Mouse (Mus musculus): ENCODE data around the gene Slc7a7. TPM values are rescaled to one million over a fixed set of nuclear protein-coding genes. Genes with fewer than 3 reads are reported as not detected.
A peak's percentile ranks its signal among the peaks of the same experiment; 100 is the strongest.
"Not testable (repeated sequence)": the region's sequence is repeated elsewhere in the genome, so short reads cannot be mapped to it uniquely, and the experiment has no call there.

Slc7a7 gene
- polyA plus RNA-seq, 1 experiment from 2014 or later: 5.7 TPM

DNA sequence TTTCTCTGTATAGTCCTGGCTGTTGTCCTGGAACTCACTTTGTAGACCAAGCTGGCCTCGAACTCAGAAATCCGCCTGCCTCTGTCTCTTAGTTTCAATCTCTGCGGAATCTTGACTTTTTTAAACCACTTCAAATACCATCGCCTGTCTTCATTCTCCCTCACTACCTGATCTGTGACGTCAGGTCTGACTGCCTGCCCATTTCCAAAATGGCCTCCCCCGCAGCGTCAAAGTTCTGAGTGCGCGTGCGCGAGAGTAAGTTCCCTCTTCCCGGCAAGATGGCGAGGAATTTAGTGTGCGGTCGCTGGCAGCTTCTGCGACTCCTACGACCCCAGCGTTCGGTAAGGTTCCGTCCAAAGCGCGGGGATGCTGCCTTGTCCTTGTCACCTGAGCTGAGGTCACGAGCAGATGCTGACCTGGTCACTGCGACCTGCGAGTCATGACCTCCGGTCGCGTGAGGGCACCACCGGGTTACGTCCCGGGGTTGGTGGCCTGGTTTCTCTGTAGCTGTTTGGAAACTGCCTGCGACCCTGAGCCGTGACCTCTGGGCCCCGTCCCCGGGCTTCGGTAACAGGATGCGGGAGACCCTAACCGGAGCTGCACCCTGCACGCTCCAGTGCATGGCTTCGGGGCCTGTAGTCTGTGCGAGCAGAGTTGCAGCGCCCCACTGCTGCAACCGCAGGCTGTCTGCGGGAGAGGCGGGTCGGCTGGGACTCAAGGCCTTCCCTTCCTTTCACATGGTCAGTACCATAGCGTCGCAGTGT, 56.8 kb downstream of the Slc7a7 start, which contains the start of gene Oxa1l:
Gene Oxa1l, plus strand, starts transcription at position 258 of the 764 bp plus-strand sequence.
- ATAC-seq (ENCODE audit: low FRiP score, low read depth): peak; percentile 93
- H3K4me2 ChIP-seq (replicated peaks): peak within 1 kb of the TSS; percentile 70
- H3K27me3 ChIP-seq (replicated peaks): no peaks in the 10 kb centered on the region
- H3K4me1 ChIP-seq: peaks cover 8% of the 10 kb centered on the region
- peak within 1 kb of the TSS; percentile 50; the same call in 1 of the 2 replicates for H3K27ac ChIP-seq
- H3K9ac ChIP-seq: peak within 1 kb of the TSS; percentile 86
- H3K4me3 ChIP-seq: peak within 1 kb of the TSS; percentile 86
- no peaks in the 10 kb centered on the region for H3K9me3 ChIP-seq
- peaks cover 17% of the 10 kb centered on the region for H3K36me3 ChIP-seq
- WGBS: under 1% methylated on average over 48 of the region's 48 CpGs

DNA sequence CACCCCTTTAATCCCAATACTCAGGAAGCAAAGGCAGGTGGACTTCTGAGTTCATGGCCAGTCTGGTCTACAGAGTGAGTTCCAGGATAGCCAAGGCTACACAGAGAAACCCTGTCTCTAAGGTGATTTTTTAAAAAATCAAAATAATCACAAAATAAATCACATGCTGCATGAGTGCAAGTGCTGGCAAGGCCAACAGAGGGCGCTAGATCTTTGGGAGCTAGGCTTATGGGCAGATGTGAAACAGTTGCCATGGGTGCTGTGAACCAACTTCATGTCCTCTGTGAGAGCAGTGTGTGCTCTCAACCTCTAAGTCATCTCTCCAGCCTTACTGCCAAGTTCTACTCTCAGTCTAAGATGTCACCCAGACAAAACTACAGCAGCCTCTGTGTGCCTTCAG, 63.2 kb downstream of the Slc7a7 start:
- Histone ChIP-seq H3K4me1 (no peaks in the 10 kb centered on the region), H3K9me3 (0 out of 2 replicates have a peak, but pooled peaks cover 5% of the 10 kb centered on the region), H3K36me3 (no peaks in the 10 kb centered on the region), H3K4me3 (no peak overlapping the region), H3K27me3 (replicated peaks) (no peaks in the 10 kb centered on the region), H3K27ac (no peak overlapping the region), H3K9ac (no peak overlapping the region), H3K4me2 (replicated peaks) (no peak overlapping the region)
- no peak for ATAC-seq (ENCODE audit: low FRiP score, low read depth)
- WGBS: 41% methylated on average over 1 of the region's 1 CpGs

DNA sequence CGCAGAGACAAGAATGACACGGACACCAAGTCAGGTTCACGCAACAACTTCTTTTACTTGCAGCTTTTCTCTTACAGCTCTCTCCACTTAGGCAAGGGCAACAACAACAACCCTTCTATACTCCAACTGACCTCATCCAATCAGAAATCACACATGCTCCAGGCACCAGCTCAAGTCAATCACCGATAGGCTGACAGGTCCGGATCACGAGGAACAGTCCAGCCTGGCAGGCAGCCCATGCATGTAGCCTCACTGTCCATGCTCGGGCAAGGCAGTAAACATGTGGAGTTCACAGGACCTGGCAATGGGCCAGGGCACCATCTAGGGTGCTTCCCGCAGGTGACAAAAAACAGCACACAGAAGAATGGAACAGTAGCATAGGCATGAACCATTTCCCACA, 65.3 kb downstream of the Slc7a7 start:
- H3K9ac ChIP-seq: no peak overlapping the region
- H3K36me3 ChIP-seq: no peaks in the 10 kb centered on the region
- H3K9me3 ChIP-seq: 0 out of 2 replicates have a peak, but pooled peaks cover 8% of the 10 kb centered on the region
- no peak for ATAC-seq (ENCODE audit: low FRiP score, low read depth)
- 92% methylated on average over 8 of the region's 8 CpGs for WGBS
- H3K4me1 ChIP-seq: no peaks in the 10 kb centered on the region
- H3K27me3 ChIP-seq (replicated peaks): no peaks in the 10 kb centered on the region
- H3K27ac ChIP-seq: no peak overlapping the region
- H3K4me3 ChIP-seq: no peak overlapping the region
- H3K4me2 ChIP-seq (replicated peaks): no peak overlapping the region

DNA sequence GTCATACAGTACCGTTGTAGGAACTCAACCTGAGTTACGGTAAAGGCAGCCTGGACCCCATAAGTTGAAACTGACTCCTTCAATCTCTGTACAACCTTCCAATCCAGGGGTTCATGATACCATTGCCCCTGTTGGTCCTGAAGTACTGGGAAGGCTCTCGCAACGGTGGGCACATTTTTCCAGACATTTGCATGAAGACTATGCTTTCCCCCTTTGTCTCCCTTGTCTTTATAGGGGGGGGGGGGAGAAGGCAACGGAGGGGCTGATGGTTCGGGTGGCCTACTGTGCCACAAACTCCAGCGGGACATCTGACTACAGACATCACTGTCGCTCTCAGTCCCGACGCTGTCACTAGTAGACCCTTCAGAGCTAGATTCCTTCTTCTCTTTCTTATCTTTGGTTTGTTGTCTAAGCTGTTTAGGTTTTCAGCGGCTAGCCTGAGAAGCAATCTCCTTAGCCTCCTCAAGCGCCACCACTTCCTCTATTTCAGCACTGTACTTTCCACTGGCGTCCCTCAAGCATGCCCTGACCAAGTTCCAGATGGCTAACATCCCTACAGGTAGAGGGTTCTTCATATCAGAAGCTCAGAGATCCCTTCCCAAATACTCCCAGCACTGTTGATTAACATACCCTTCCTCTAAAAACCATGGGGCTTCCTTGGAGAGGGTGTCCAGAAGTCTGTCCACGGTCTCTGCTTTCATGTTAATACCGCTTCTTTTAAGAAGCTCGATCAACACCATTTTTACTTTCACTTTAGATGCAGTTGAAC, 66.6 kb downstream of the Slc7a7 start:
- not testable (repeated sequence) for H3K4me1 ChIP-seq; H3K27ac ChIP-seq; H3K4me2 ChIP-seq (replicated peaks); H3K9ac ChIP-seq; H3K4me3 ChIP-seq; H3K9me3 ChIP-seq; H3K36me3 ChIP-seq; H3K27me3 ChIP-seq (replicated peaks); ATAC-seq (ENCODE audit: low FRiP score, low read depth)
- 92% methylated on average over 16 of the region's 16 CpGs for WGBS

DNA sequence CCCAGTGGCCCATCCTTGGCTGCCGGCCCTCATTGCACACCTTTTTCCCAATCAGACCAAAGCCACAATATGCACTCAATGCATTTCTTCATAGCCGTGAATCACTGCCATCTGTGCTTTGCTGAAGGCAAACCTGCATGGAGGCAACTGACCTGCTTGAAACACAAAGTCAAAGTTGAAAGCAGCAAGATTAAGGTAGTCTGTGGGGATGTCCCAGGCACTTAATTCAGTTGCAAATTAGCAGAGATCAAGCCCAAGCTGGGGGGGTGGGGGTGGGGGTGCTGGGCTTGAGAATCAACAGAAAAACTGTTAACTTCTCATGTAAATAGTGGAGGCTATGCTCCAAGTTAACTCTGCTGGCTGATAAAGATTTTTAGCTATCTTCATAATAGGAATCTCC, 75.8 kb downstream of the Slc7a7 start:
- H3K9me3 ChIP-seq; H3K4me1 ChIP-seq; H3K9ac ChIP-seq; H3K4me2 ChIP-seq (replicated peaks); H3K27ac ChIP-seq; ATAC-seq (ENCODE audit: low FRiP score, low read depth); H3K4me3 ChIP-seq; H3K36me3 ChIP-seq; H3K27me3 ChIP-seq (replicated peaks): not testable (repeated sequence)
- 42% methylated on average over 2 of the region's 2 CpGs for WGBS

DNA sequence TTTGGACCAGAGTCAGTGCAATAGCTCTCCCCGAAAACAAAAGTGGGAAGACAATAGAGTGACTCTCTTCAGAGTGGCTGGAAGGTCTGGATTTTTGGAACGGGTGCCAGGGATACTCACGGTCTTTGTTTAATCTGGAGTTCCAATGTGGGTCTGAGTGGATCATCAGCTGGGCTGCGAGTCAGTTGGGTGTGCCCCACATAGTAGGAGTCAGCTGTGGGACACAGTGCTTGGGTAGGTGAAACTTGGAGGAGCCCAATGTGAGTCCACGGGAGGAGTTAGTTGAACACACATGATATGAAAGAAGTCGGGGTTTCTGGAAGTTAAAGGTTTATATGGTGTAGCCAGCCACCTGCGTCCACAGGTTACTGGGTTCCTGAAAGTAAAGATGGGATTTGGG, 76.7 kb downstream of the Slc7a7 start:
- Histone ChIP-seq H3K27me3 (replicated peaks) (no peaks in the 10 kb centered on the region), H3K9me3 (no peaks in the 10 kb centered on the region), H3K36me3 (no peaks in the 10 kb centered on the region), H3K4me2 (replicated peaks) (no peak overlapping the region), H3K4me1 (no peaks in the 10 kb centered on the region), H3K4me3 (no peak overlapping the region), H3K27ac (no peak overlapping the region), H3K9ac (no peak overlapping the region)
- ATAC-seq (ENCODE audit: low FRiP score, low read depth): no peak
- 71% methylated on average over 7 of the region's 7 CpGs for WGBS

DNA sequence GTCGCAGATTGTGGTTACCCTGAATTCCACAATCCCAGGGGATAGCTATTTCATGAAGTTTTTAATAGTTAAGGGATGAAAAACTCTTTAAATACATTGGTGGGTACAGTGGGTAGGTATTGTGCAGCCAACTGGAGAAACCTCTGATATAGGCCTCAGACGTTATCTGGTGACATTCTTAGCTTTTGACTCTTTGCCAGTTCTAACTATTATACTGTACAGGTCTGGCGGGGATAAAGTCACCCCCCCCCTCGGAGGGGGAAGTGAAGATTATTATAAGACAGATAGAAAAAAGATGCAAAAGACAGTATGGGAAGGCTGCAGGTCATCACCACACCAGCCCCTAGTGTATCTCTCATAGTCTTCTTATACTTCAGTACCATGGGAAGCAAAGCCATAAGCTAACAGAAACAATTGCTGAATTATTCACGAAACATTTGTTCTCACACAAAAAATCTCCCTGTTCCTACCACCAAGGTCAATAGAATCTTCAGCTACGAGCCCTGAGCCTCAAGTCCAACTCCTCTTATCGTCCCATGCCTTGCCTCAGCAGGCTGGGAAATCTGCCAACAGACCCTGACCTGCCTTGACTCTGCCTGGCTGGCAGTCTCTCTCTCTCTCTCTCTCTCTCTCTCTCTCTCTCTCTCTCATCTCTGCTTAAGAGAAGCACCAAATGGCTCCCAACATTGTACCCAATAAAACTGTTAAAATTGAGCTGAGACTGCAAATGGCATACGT, 84.0 kb downstream of the Slc7a7 start:
- H3K27me3 ChIP-seq (replicated peaks): no peaks in the 10 kb centered on the region
- H3K27ac ChIP-seq: no peak overlapping the region
- no peaks in the 10 kb centered on the region for H3K36me3 ChIP-seq
- no peak overlapping the region for H3K4me3 ChIP-seq
- no peak for ATAC-seq (ENCODE audit: low FRiP score, low read depth)
- H3K4me1 ChIP-seq: peaks cover 10% of the 10 kb centered on the region; the same call in 1 of the 2 replicates
- no peak overlapping the region for H3K9ac ChIP-seq
- H3K4me2 ChIP-seq (replicated peaks): no peak overlapping the region
- 74% methylated on average over 8 of the region's 8 CpGs for WGBS
- no peaks in the 10 kb centered on the region for H3K9me3 ChIP-seq

DNA sequence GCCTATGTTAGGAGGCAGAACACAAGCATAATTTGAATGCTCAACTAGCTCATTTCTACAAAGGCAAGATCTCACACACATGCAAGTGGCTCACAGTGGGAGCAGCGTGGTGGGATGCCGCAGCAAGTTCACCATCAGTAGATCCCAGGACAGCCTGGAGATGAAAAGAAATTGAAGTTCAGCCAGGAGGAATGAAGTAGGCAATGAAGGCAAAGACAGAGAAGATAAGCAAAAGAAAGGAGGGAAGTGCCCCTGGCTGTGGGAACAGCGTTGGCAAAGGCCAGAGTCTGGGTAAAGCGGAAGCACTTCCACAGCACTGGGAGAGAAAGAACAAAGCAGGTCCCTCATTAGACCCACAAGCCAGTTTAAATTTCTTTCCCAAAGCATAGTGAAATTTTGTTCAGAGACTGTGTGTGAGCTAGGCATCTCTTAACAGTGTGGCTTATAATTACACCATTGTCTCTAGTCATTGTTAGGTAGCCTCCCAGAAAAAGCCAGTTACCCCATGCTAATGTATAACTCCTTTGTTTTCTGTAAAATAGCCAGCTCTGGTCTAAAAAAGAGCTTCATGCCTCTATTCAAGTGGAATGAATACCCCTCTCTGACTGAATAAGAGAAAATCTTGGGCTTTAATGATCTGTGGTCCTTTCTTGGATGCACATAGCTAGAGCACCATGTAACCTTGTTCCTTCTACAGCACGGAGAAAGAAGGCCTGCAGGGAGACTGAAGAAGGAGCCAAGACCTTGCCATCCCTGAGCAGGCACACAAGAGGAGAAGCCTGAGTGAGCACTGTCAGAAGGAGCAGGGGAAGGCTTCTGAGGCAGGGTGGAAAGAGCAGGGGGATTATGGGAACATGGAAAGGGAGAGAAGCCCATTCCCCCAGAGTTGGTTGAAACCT, 85.2 kb downstream of the Slc7a7 start:
- H3K4me2 ChIP-seq (replicated peaks): no peak overlapping the region
- no peak overlapping the region; the same call in 1 of the 2 replicates for H3K27ac ChIP-seq
- 41% methylated on average over 5 of the region's 5 CpGs for WGBS
- no peaks in the 10 kb centered on the region for H3K9me3 ChIP-seq
- peaks cover 10% of the 10 kb centered on the region; the same call in 1 of the 2 replicates for H3K4me1 ChIP-seq
- no peaks in the 10 kb centered on the region for H3K27me3 ChIP-seq (replicated peaks)
- H3K9ac ChIP-seq: no peak overlapping the region
- no peaks in the 10 kb centered on the region for H3K36me3 ChIP-seq
- no peak overlapping the region for H3K4me3 ChIP-seq
- peak; percentile 37; the same call in 1 of the 2 replicates for ATAC-seq (ENCODE audit: low FRiP score, low read depth)

DNA sequence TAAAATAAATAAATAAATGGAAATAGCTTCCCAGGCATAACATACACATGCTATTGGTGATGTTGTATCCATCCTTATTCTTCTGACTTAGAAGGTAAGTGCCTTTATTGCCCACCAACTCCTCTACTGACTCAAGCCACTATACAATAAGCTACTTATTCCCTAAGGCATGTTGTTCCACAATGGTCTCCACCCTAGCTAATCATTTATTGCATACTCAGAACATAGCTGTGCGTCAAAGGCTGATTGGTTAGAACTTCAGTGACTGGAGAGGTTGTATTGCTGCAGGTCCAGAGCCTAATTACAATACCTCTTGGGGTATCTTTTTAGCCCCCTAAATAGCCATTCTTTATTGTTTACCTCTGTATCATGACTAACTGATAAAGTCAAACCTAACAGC, 86.4 kb downstream of the Slc7a7 start:
- Histone ChIP-seq H3K36me3 (no peaks in the 10 kb centered on the region), H3K27ac (no peak overlapping the region), H3K9me3 (no peaks in the 10 kb centered on the region), H3K27me3 (replicated peaks) (no peaks in the 10 kb centered on the region), H3K4me2 (replicated peaks) (no peak overlapping the region), H3K4me3 (no peak overlapping the region), H3K9ac (no peak overlapping the region), H3K4me1 (peaks cover 10% of the 10 kb centered on the region; the same call in 1 of the 2 replicates)
- ATAC-seq (ENCODE audit: low FRiP score, low read depth): no peak
- WGBS: 88% methylated on average over 1 of the region's 1 CpGs

DNA sequence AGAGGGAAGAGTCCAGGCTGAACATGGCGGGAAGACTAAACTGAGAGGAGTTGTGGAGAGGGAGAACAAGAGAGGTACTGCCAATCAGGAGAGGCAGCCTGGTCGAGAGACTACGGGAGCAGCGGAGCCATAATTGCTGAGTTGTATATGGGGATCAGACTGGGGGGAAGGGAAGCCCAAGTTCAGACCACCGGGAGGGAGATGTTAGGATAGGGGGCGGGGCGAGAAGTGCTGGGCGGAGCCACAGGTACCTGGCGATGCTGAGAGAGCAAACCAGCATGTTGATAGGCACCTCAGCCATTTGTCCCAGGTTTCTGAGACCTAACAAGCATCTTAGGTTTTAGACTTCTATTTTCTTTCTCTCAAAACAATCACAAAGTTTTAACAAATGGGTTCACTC, 88.4 kb downstream of the Slc7a7 start:
- H3K9me3 ChIP-seq: no peaks in the 10 kb centered on the region
- no peak for ATAC-seq (ENCODE audit: low FRiP score, low read depth)
- H3K9ac ChIP-seq: no peak overlapping the region
- H3K27me3 ChIP-seq (replicated peaks): no peaks in the 10 kb centered on the region
- no peak overlapping the region for H3K27ac ChIP-seq
- H3K4me3 ChIP-seq: no peak overlapping the region
- 54% methylated on average over 9 of the region's 9 CpGs for WGBS
- H3K4me2 ChIP-seq (replicated peaks): no peak overlapping the region
- no peaks in the 10 kb centered on the region for H3K36me3 ChIP-seq
- peaks cover 10% of the 10 kb centered on the region; the same call in 1 of the 2 replicates for H3K4me1 ChIP-seq

DNA sequence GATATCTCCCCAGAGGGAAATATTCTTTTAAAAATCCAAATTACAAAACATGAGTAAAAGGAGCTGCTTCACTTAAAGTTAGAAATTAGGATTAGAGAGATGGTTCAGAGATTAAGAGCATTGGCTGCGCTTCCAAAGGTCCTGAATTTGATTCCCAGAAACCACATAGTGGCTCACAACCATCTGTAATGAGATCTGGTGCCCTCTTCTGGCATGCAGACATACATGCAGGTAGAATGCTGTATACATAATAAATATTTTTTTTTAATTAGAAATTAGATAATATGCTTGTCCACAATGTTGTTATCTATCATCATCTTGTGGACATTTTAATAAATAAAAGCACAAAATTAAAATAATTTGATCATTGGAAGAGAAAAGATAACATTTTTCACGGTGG, 89.0 kb downstream of the Slc7a7 start:
- H3K27ac ChIP-seq: no peak overlapping the region
- H3K4me2 ChIP-seq (replicated peaks): no peak overlapping the region
- ATAC-seq (ENCODE audit: low FRiP score, low read depth): no peak
- H3K27me3 ChIP-seq (replicated peaks): no peaks in the 10 kb centered on the region
- no peak overlapping the region for H3K9ac ChIP-seq
- H3K4me3 ChIP-seq: no peak overlapping the region
- H3K36me3 ChIP-seq: no peaks in the 10 kb centered on the region
- peaks cover 10% of the 10 kb centered on the region; the same call in 1 of the 2 replicates for H3K4me1 ChIP-seq
- no peaks in the 10 kb centered on the region for H3K9me3 ChIP-seq
- WGBS: 86% methylated on average over 2 of the region's 2 CpGs

Measured in neural tube, embryonic 12.5 days (tissue).